Mouse (Mus musculus): ENCODE data around the gene Mpc2.

Gene Mpc2

DNA sequence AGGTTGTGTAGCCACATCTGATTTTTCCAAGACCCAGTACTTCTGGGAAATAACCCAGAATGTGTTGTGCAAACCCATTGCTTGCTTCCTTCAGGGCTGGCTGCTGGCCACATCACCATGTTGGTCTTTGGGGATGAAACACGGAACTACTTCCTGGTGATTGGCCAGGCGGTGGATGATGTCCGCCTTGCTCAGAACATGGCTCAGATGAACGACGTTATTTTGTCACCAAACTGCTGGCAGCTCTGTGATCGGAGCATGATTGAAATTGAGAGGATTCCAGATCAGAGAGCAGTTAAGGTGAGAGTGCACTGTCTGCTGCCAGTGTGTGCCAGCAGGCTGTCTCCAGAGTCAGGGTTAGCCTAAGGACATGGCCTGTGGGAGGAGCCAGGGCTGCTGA lies 49.7 kb downstream of the Mpc2 start:
- no peak for DNase-seq

DNA sequence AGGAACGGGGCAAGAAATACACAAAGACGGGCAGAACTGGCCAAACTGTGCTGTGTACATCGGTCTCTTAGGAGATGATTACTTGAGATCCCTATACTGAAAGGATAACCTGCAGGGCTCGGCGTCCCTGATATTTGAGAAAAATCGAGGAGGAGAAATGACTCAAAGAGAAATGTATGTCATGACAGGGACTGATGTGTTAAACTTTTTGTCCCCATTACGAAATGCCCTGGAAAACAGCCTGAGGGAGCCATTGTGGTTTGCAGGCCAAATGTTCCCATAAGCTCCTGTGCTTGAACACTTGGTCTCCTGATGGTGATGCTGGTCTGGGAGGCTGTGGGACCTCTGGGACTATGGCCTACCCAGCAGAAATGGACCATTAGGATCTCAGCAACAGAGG lies 60.3 kb downstream of the Mpc2 start:
- DNase-seq, result no peak

Data from thymus, postnatal 25 days (tissue).